ENCODE assay signal across 27 mouse cellular contexts in the genomic region with DNA sequence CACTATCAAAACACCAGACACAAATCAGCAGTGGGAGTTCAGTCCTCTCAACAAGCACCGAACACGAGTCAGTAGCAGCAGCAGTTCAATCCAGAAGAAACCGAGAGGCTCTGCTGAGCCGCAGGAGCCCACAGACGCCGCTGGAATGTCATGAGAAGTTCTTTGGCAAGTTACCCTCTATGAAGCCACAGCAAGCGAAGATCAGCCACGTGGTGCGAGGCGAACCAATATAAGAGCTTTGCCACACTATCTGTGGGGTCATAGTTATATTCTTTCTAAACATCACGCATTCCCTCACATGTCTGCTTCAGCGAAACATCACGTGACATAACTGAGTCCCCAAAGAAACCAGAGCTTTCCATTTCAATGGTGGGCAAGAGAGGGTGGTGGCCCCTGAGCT. TPM values are rescaled to one million over a fixed set of nuclear protein-coding genes. Genes with fewer than 3 reads are reported as not detected.
"Had no signal": no experiment of that assay in that cellular context is flagged by ENCODE, and none has a peak within 500 bp of the region (broad histone marks: within the 10 kb centered on the region; RNA-seq: fewer than 3 reads in every experiment).

No protein-coding gene starts in this region.

- H3K9ac ChIP-seq: limb, embryonic 13.5 days; liver, embryonic 12.5 days; liver, embryonic 15.5 days; lung, embryonic 15.5 days; midbrain, embryonic 13.5 days; neural tube, embryonic 13.5 days; stomach, embryonic 15.5 days had no signal

- DNase-seq: kidney, postnatal 14 days; layer of hippocampus, adult 9-11 months; liver; lung, adult 18-20 months; lung, postnatal 10 days; lung, postnatal 36 days; retina, postnatal 1 day; right cerebral cortex, postnatal 25 days; spleen, adult 18-20 months; thymus, postnatal 25 days had no signal

- H3K27ac ChIP-seq: limb, embryonic 10.5 days; limb, embryonic 13.5 days; liver, embryonic 12.5 days; liver, embryonic 15.5 days; lung, embryonic 15.5 days; midbrain, embryonic 10.5 days; midbrain, embryonic 13.5 days; neural tube, embryonic 13.5 days; stomach, embryonic 15.5 days had no signal

- H3K4me3 ChIP-seq: layer of hippocampus, adult 2 months; limb, embryonic 10.5 days; limb, embryonic 13.5 days; liver, embryonic 12.5 days; liver, embryonic 15.5 days; lung, embryonic 15.5 days; megakaryocyte, embryonic 14.5 days; midbrain, embryonic 10.5 days; midbrain, embryonic 13.5 days; myocyte; neural tube, embryonic 13.5 days; stomach, embryonic 15.5 days had no signal

- H3K36me3 ChIP-seq: limb, embryonic 10.5 days; limb, embryonic 13.5 days; liver, embryonic 12.5 days; liver, embryonic 15.5 days; lung, embryonic 15.5 days; midbrain, embryonic 10.5 days; midbrain, embryonic 13.5 days; neural tube, embryonic 13.5 days; stomach, embryonic 15.5 days had no signal

- H3K4me2 ChIP-seq: limb, embryonic 13.5 days; liver, embryonic 12.5 days; liver, embryonic 15.5 days; lung, embryonic 15.5 days; midbrain, embryonic 13.5 days; neural tube, embryonic 13.5 days; stomach, embryonic 15.5 days had no signal

- ATAC-seq: liver, embryonic 12.5 days; midbrain, embryonic 13.5 days; midbrain, embryonic 16.5 days had no signal

- H3K27me3 ChIP-seq: limb, embryonic 13.5 days; liver, embryonic 15.5 days; lung, embryonic 15.5 days; midbrain, embryonic 13.5 days; neural tube, embryonic 13.5 days; stomach, embryonic 15.5 days had no signal

- H3K9me3 ChIP-seq: limb, embryonic 10.5 days; liver, embryonic 12.5 days; liver, embryonic 15.5 days; lung, embryonic 15.5 days; midbrain, embryonic 13.5 days; neural tube, embryonic 13.5 days; stomach, embryonic 15.5 days had no signal

- H3K4me1 ChIP-seq: limb, embryonic 10.5 days; limb, embryonic 13.5 days; liver, embryonic 12.5 days; liver, embryonic 15.5 days; lung, embryonic 15.5 days; neural tube, embryonic 13.5 days; stomach, embryonic 15.5 days had no signal

RNA-seq across cellular contexts. Expression of gene Slc22a12, which starts 1.9 kb away (rescaled TPM):
- total RNA-seq: left cerebral cortex, adult 18-20 months; monocyte, adult 5-6 weeks; neutrophil, adult 5-6 weeks had no signal
- polyA plus RNA-seq: limb, embryonic 10.5 days; limb, embryonic 13.5 days; liver, embryonic 12.5 days; liver, embryonic 15.5 days; midbrain, embryonic 10.5 days; midbrain, embryonic 13.5 days; myocyte; neural tube, embryonic 13.5 days; stomach, embryonic 15.5 days; thymus, postnatal 0 days had no signal
